Mouse (Mus musculus) layer of hippocampus, adult 9-11 months (tissue): Measurements from ENCODE around the gene Hist1h3a.
"Not testable (repeated sequence)": the region's sequence is repeated elsewhere in the genome, so short reads cannot be mapped to it uniquely, and the experiment has no call there.

Experiments
- DNase-seq: peaks from one replicate; pipeline ENCODE4 v3.0.0; 2022

Gene Hist1h3a

DNA sequence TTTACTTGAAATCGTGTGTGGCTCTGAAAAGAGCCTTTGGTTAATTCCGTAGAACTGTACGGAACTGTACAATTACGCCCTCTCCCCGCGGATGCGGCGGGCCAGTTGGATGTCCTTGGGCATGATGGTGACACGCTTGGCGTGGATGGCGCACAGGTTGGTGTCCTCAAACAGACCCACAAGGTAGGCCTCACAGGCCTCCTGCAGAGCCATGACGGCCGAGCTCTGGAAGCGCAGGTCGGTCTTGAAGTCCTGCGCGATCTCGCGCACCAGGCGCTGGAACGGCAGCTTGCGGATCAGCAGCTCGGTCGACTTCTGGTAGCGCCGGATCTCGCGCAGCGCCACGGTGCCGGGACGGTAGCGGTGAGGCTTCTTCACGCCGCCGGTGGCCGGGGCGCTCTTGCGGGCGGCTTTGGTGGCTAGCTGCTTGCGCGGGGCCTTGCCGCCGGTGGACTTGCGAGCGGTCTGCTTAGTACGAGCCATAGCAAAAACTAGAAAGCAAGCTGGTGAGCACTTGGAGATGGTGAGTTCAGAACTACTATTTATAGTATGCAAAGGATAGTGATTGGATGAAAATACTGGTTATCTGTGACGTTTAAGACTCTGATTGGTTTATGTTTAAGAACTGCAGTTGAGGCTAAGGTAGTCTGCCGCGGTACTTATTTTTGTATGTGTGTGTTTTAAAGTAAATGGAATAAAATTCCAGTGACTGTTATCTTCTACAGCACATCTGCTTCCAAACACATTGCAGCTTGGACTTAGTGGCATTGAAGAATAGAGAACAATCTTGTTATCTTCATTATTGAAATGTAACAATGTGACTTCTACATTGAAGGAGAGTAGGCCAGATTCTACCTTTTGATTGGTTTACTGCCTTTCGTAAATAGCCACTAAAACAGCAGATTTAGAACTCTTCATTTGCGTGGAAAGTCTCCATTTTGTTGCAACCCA lies at the start of gene Hist1h3a:
TSS of gene Hist1h3a (minus strand) at position 516 of the 951 bp plus-strand sequence.
- DNase-seq, result peak; percentile 74

DNA sequence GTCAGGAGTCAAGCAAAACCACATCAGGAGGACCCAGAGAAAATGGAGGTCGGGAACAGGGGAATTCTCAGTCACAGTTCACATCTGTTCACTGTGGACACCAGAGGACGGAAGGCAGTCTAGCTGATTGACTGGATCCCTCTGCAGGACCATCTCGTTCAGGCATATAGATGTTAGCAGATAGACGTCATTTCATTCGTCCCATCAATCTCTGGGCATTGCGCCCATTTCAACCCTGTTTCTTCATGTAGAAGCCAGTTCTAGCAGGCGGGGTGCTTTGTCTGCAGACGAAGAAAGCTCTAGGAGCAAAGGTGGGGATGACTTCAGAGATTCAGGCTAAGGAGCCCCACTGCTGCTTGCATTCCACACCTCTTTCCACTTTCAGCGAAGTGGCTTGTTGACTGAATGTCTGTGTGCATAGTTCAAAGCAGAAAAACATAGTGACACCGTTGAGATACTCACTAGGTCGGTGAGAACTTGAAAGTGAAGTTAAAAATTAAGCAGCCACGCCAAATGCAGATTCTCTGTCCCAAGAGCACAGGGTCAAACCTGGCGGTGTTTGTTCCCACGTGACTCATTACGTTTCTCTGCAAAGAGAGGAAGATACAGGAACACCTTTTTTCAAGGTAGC lies 44.4 kb upstream of the Hist1h3a start, which contains the start of gene Slc17a2:
TSS of gene Slc17a2 (plus strand) at position 572 of the 631 bp plus-strand sequence.
- no peak for DNase-seq

DNA sequence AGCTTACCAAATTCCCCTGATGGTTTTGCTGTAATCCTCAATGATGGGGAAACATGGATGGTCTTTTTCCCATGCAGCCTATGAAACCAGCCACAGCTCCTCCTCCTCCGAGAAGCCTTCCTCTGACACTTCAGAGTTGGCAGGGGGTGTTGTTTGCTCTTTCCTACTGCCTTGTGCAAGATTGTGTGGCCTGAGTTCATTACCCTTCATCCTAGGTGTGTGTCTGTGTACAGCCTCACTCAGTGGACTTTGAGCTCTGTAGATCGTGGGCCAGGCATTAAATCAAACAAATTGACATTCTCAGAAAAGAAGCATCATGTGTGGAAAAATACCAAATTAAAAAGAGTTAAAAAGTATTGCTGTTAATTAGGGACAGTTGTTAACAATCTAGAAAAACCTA lies 42.3 kb upstream of the Hist1h3a start:
- DNase-seq, result no peak

DNA sequence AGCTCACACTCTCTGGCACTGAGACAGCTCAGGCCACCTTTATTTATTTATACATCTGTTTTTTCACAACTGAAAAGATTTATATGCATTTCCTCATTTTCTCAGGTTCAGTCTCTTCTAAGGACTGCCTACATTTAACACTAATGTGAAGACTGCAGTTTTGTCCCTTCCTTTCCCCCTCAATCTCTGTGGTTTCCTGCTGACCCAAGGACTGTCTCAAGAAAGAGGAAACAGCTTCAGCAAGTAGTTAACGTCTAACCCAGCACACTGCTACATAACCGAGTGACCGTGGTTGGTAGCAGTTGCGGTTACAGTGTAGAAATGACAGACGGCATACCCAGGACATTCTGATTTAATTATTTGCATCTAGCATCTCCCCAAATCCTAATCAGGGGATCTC lies 37.2 kb upstream of the Hist1h3a start:
- no peak for DNase-seq

DNA sequence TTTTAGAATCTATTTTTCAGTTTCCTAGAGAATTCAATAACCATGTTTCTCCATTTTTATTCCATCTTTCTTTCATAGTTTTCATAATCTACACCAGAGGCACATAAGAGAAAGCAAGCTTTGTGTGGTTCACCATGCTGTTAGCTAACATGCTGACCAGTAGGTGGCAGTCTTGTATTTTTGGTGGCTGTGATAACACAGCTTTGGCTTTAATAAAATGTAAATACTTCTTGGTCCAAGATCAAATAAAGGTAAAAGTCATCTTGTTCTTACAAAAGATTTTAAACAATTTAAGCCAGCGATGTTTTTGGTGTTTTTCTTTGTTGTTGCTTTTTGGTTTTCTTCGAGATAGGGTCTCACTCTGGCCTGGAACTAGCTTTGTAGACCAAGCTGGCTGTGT lies 30.3 kb upstream of the Hist1h3a start:
- peak; percentile 23 for DNase-seq

DNA sequence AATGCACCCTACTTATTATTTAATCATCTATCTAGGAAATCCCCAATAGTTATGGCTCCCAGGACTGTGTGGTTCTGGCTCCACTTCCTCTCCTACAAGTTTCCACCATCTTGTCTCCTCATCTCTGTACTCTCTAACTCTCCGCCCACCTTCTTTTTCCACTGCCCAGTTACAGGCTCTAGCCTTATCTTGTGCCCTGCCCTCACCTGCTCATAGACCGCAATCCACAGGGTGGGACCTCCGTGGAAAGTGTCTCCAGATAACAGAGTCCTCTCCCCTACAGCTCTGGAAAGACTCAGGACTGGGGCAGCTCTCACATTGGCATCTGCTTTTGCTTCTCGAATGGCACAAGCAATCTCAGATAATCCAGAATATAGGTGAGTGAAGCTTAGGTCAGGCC lies 16.8 kb upstream of the Hist1h3a start:
- DNase-seq, result no peak

DNA sequence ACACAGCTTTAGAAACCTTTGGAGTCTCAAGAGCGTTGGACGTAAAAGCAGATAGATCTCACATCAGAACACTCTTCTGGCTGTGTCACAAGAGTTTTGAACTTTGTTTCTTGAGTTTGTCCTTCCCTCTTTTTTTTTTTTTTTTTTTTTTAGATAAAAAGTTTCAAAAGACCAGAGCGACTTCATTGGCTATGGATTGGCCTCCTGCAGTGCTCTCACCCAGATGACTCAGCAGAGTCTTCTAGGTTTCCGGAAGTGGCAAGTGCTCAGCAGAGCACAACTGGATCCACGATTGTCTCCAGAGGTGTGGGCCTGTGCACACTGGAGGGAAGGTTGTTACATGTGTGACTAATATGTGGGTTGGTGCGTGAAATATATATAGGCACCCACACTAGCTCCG lies 16.2 kb upstream of the Hist1h3a start:
- no peak for DNase-seq

DNA sequence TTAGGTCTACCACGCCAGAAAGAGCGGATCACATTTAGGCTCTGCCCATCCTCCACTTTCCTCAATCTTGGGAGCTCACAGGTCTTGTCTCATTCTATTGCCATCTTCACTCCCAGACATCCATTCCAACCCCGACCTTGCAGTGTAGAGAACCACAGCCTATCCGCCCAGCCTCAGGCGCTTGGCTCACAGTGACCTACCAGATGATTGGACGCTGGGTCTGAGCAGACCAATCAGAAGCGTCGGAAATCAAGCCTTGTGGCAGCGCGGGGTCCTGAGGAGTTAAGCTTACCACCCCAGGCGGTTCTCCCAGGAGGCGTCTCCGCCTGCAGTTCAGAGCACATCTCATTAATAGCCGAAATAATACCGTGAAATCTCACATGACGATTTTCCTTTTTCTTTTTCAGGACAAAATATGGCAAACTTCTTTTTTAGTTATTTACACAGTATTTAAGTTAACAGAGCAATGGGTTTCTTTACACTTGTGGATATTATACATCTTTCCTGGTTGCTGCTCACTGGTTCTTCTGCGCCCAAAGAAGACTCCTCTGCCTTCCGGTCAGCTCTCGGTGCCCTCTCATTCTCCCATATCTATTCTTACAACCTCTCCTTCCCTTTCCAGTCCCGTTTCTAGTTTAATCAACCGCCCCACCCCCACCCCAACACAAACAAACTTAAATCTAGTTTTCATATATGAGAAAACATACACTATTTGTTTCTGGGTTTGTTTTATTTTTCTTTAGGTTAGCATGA lies 10.6 kb upstream of the Hist1h3a start:
- peak; percentile 49 for DNase-seq

DNA sequence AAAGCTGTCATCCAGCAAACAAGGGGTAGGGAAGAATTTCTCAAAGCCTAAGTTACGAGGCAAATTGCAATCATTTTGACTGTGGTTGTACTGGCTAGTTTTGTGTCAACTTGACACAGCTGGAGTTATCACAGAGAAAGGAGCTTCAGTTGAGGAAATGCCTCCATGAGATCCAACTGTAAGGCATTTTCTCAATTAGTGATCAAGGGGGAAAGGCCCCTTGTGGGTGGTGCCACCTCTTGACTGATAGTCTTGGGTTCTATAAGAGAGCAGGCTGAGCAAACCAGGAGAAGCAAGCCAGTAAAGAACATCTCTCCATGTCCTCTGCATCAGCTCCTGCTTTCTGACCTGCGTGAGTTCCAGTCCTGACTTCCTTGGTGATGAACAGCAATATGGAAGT lies 7.4 kb upstream of the Hist1h3a start, which contains the start of gene Trim38:
TSS of gene Trim38 (plus strand) at position 301 of the 400 bp plus-strand sequence.
- DNase-seq, result not testable (repeated sequence)

DNA sequence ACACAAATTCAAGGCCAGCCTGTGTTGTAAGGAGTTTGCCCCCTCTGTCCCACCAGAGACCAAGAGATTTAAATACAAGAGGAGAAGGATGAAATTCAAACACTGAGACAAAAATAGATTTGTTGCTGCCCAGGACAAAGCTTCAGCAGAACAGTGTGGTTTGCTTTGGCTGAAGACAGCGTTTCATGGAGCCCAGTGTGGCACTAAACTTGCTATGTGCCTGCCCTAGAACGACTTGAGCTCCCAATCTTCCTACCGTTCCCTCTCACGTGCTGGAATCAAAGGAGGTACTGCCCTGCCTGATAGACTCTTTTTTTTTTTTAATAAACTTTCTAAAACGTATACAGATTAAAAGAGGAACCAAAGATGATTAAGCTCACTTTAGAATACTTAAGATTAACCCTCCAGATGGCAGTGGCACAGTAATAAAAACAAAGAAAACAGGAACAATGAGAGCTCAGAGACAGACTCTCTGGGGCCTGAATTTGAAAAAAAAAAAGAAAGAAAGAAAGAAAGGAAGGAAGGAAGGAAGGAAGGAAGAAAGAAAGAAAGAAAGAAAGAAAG lies 6.7 kb upstream of the Hist1h3a start:
- DNase-seq, result no peak

DNA sequence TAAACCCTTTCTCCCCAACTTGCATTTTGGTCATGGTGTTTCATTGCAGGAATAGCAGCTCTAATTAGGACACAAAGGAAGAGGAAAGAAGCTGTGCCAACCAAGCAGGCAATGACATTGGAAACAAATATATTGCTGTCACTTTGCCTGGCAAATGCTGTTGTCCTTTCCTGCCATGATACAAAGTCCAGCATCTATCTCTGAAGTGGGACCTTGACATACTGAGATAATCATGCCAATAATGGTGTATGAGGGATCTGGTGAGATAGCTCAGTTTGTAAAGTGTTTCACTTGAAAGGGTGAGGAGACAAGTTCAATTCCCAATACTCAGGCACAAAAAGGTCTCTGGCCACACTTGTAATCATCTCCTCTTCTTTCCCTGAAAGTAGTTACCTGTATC lies 4.6 kb upstream of the Hist1h3a start:
- DNase-seq, result no peak

DNA sequence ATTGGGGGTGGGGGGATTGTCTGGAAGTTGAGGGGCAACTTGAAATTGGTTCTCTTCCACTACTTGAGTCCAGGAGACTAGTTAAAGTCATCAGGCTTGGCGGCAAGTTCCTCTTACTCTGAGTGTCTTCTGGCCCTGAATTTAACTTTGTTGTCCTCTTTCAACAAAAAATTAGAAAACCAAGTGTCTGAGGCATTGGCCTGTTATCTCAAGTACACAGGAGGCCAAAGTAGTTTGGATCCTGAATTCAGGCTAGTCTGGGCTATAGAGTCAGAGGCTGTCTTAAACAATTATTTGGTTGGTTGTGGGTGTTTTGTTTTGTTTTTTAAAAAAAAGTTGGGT lies 3.0 kb upstream of the Hist1h3a start:
- DNase-seq, result no peak

DNA sequence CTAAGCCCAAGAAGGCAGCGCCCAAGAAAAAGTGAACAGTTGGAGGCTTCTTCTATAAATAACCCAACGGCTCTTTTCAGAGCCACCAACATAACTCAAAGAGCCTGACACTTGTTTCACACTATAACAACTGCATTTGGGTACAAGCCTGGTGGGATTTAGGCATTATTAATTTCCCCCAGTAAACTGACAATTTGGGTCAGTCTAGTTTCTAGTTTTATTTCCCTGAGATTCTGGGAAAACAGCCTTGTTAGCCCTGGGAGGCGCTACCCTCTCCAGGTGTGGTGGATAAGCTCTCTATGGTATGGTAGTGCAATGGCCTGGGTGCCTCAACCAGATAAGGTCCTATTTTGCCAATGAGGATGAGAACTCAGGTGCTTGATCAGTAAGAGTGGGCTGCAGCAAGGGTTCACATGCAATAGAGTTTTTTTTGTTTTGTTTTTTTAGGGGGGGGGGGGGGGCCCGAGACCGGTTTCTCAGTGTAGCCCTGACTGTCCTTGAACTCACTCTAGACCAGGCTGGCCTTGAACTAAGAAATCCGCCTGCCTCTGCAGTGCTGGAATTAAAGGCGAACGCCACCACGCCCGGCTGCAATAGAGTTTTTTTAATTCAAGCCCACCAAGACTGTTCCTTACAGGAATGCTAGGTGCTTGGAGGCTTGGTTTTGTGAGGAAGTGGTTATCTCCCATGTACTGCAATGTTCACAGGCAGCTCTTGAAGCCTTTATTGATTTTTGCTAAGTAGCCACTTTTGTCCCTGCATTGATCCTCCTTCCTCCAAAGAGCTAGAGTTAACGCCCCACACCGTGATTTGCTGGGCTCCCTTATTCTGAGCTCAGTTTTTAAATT lies 2.4 kb upstream of the Hist1h3a start:
- no peak for DNase-seq

DNA sequence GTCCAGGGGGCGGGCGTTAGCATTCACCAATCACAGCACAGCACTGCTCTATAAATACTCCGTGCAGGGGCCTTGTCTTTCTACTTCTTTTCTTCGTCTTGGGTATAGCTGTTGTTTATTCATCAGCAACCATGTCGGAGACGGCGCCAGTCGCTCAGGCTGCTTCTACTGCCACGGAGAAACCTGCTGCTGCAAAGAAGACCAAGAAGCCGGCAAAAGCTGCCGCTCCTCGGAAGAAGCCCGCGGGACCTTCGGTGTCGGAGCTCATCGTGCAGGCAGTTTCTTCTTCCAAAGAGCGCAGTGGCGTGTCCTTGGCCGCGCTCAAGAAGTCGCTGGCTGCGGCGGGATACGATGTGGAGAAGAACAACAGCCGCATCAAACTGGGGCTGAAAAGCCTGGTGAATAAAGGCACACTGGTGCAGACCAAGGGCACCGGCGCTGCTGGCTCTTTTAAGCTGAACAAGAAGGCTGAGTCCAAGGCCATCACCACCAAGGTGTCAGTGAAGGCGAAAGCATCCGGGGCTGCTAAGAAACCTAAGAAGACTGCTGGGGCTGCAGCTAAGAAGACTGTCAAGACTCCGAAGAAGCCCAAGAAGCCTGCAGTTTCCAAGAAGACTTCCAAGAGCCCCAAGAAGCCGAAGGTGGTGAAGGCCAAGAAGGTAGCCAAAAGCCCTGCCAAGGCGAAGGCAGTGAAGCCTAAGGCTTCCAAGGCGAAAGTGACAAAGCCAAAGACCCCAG lies 1.6 kb upstream of the Hist1h3a start, which contains the start of gene Hist1h1a:
TSS of gene Hist1h1a (plus strand) at position 81 of the 738 bp plus-strand sequence.
- peak; percentile 85 for DNase-seq

DNA sequence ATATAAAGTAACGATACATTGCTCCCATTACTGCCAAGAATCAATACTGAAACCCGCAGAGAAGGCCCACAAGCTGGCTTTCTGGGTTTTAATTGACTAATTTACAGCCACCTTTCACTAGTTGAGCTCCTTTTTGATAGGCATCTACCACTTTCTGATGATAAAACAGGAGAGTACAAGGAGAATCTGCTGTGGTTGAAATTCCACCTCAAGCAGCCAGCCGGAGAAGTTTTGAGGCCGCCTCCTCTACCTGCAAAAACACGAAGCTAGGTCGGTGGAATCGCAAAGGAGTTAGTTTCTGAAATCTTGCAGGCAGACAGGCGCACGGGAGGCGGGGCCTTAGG lies 1.0 kb upstream of the Hist1h3a start:
- no peak for DNase-seq

DNA sequence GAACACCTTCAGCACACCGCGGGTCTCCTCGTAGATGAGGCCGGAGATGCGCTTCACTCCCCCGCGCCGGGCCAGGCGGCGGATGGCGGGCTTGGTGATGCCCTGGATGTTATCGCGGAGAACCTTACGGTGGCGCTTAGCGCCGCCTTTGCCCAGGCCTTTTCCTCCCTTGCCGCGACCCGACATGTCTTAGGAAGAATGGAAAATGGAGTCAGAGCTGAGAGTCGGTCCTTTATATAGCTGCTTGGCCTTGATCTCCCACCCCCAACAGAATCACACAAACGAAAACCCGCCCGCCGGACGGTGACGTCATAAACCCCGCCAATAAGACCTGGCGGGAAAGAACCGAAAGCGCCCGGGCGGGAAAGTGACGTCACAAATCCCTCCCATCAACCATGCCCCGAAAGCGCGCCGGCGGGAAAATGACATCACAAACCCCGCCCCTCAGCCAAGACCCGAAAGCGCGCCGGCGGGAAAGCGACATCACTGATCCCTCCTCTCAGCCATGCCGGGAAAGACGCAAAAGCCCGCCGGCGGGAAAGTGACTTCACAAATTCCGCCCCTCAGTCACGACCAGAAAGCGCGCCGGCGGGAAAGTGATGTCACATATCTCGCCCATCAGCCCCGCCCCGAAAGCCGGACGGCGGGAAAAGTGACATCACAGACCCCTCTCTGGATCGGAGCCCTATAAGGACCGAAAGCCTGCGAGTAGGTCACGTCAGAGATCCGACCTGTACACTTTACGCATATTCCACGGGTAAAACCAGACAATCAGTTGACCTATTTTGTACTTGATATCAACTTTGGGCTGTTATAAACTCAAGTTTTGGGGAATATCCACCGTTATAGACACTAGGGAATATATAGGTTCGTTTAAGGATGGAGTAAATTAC lies 968 bp downstream of the Hist1h3a start, which contains the start of gene Hist1h4a:
TSS of gene Hist1h4a (minus strand) at position 259 of the 893 bp plus-strand sequence.
- DNase-seq, result peak; percentile 98

DNA sequence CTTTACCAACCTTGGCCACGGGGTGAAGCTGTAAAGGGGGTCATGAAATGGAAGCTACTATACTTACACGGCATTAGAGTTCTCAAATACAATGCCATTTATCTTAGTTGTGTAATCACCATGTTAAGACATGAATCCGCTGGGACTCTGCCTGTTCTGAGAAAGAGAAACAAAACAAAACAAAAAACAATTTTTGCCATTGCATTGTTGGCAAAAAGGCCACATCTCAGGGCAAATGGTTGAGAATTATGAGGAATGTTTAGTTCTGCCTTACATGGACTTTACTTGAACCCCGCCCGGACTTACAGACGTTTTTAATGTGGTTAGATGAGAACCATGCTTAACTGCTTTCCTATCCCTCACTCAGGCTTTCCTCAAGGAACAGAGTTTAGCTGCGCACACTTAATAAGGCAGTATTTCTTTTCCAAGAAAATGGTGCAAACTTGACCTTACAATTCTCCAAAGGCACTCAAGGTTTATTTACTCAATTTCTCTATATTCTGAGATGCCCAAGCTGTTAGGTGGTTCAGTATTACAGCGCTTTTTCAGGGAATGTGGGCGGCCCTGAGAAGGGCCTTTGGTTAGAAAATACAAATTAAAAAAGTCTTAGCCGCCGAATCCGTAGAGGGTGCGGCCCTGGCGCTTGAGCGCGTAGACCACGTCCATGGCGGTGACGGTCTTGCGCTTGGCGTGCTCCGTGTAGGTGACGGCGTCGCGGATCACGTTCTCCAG lies 1.8 kb downstream of the Hist1h3a start:
- DNase-seq, result no peak

DNA sequence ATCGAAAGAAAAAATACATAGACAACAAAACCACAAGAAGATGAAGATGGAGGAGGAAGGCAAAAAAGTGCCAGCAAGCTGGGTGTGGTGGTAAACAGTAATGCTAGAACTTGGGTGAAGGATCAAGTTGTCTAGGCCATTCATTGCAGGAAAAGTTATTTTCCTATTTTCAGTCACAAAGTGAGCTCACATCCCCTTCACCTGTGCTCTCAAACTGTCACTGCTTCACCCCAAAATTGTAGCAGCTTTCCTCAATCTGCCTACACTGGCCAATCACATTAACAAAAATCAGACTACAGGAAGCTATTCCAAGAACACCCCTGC lies 2.3 kb downstream of the Hist1h3a start:
- DNase-seq, result no peak

DNA sequence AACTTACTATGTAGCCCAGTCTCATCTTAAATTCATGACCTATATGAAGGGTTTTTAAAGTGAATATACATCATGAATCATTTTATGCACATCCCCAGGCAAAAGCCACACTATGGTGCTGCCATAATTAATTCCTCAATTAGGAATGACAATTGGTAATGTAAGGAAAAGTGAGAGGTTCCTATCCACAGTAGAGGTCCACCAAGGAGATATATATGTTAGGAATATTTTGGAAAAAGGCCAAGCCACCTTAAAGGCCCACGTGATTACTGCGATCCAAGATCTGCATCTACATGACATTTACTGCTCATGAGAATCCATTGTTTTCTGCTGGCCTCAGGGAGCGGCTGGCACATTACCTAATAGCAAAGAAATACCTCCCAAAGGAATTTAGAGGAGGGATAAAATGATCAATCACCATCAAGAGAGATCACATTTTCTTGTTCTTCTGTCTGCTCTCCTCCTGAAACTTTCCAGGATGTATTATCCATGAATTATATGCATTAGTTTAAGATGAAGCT lies 2.9 kb downstream of the Hist1h3a start:
- no peak for DNase-seq
